Mouse (Mus musculus) E14TG2a.4 (cell line): ENCODE results near the gene Pfn1.

Experiments used
- CTCF ChIP-seq: conservative IDR thresholded peaks from 2 replicates; pipeline ENCODE4 v1.5.1; 2014; ENCODE audit warnings: low read length
- NANOG ChIP-seq: IDR thresholded peaks from 2 replicates; pipeline ENCODE4 v1.6.1; 2014; ENCODE audit warnings: borderline replicate concordance, low read length, mixed read lengths

DNA sequence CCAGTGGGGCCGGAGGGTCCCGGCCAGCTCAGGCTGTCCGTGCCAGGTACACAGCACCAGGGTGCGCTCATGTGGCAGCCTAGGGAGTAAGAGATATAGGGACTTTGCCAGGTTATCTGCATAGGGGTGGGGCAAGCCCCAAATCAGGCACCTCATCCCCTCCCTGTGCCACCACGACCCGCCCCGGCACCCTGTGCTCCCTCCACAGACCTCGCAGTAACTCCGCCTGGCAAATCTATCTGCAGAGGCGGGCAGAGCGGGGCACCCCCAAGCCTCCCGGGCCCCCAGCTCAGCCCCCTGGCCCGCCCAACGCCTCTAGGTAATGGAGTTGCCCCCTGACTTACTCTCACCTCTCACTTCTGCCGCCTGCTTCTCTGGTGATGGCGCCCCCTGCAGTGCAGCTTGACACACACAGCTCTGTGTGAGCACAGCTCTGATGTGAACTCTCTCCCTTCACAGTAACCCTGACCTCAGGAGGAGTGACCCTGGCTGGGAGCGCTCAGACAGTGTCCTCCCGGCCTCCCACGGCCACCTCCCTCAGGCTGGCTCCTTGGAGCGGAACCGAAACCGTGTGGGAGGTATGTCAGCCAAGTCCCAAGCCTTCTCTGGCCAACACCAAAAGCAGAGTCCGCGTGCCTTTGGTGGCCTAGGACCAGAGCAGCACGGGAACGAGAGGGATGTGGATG lies 45.9 kb downstream of the Pfn1 start:
- peak; percentile 56 for TF ChIP-seq CTCF
- no peak for TF ChIP-seq NANOG
